Mouse (Mus musculus) ES-Bruce4 (cell line): ENCODE measurements around the gene Astn2. TPM values are rescaled to one million over a fixed set of nuclear protein-coding genes. Genes with fewer than 3 reads are reported as not detected.

Experiments
- H3K27ac ChIP-seq: 2 replicates; pipeline ENCODE4 v1.5.1; 2012; ENCODE audit warnings: low read length, inconsistent platforms; ENCODE audit not compliant: insufficient read depth
- H3K27me3 ChIP-seq: 2 replicates; pipeline ENCODE4 v1.6.1; 2012; ENCODE audit warnings: mild to moderate bottlenecking, low read length, inconsistent platforms; ENCODE audit not compliant: control insufficient read depth, poor library complexity, insufficient read depth, severe bottlenecking
- H3K36me3 ChIP-seq: 2 replicates; pipeline ENCODE4 v1.6.1; 2012; ENCODE audit warnings: inconsistent platforms, mild to moderate bottlenecking, low read length, moderate library complexity; ENCODE audit not compliant: control insufficient read depth, poor library complexity, insufficient read depth, severe bottlenecking
- H3K4me1 ChIP-seq: one replicate; pipeline ENCODE4 v1.8.1; 2011; ENCODE audit warnings: low read length; ENCODE audit not compliant: control insufficient read depth, insufficient read depth
- H3K4me3 ChIP-seq: 2 replicates; pipeline ENCODE4 v1.5.1; 2011; ENCODE audit warnings: low read depth, mild to moderate bottlenecking, low read length
- H3K9ac ChIP-seq: 2 replicates; pipeline ENCODE4 v1.6.1; 2012; ENCODE audit warnings: low read depth, mild to moderate bottlenecking, inconsistent platforms; ENCODE audit not compliant: poor library complexity, severe bottlenecking
- H3K9me3 ChIP-seq: replicated peaks from 2 replicates; pipeline ENCODE4 v1.6.1; 2012; ENCODE audit warnings: mild to moderate bottlenecking, low read length, inconsistent platforms; ENCODE audit not compliant: control insufficient read depth, poor library complexity, insufficient read depth, severe bottlenecking
- CTCF ChIP-seq: IDR thresholded peaks from one replicate; pipeline ENCODE4 v1.8.1; 2011; ENCODE audit warnings: low read depth, low read length
- EP300 ChIP-seq: IDR thresholded peaks from 2 replicates; pipeline ENCODE4 v1.6.1; 2011; ENCODE audit warnings: low read depth, low read length; ENCODE audit not compliant: insufficient read depth
- POLR2A ChIP-seq: IDR thresholded peaks from one replicate; pipeline ENCODE4 v1.8.1; 2011; ENCODE audit warnings: low read length; ENCODE audit not compliant: insufficient read depth
- polyA plus RNA-seq: library from polyadenylated mRNA; stranded (reverse); fragments of >200 nt; gene quantifications from 2 replicates; pipeline ENCODE4 v1.2.4, GENCODE M21; 2011; ENCODE audit warnings: low read depth; ENCODE audit not compliant: missing spikeins, insufficient read depth, insufficient read length

Gene Astn2
- polyA plus RNA-seq, 1 experiment, result not detected

DNA sequence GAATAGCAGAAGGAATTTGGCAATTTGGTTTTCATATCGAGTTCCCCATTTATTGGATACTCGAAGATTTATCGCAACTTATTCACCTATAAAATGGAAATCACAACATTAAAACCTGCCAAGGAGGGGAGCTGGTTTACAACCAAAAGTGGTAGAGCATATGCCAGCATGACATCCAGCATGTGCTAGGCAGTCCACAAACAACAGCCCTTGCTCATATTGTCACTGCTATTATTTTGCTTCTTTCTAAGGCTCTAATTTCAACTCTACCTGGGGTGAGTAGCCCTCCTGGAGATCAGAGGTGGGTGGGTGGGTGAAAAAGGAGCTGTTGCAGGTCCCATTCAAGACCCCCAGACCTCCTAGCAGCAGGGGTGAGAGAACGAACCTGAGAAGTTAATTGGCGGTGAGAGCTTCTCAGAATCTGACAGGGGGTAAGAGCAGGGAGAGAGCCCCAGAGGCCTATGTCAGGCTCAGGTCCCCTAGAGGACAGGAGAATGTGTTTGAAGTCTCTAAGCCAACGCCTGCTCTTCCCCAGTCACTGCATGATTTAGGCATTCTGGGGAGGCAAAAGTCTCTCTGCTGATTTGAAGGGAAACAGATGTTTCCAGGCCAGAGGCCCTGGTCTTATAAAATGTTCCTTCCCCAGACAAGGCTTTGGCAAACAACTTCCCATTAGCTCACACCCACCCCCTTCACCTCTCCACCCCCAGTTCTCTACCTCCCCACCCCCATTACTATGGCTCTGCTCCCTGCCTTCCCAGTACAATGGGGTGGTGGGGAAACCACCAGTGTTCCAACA is 1001.4 kb downstream of the Astn2 start:
- no peaks in the 10 kb centered on the region for H3K4me1 ChIP-seq
- TF ChIP-seq EP300 (no peak), CTCF (no peak), POLR2A (no peak)
- H3K4me3 ChIP-seq, result no peak overlapping the region
- H3K27ac ChIP-seq, result no peak overlapping the region
- H3K9ac ChIP-seq, result no peak overlapping the region
- H3K9me3 ChIP-seq, result 0 out of 2 replicates have a peak, but pooled peaks cover 2% of the 10 kb centered on the region
- no peaks in the 10 kb centered on the region for H3K27me3 ChIP-seq
- no peaks in the 10 kb centered on the region for H3K36me3 ChIP-seq

DNA sequence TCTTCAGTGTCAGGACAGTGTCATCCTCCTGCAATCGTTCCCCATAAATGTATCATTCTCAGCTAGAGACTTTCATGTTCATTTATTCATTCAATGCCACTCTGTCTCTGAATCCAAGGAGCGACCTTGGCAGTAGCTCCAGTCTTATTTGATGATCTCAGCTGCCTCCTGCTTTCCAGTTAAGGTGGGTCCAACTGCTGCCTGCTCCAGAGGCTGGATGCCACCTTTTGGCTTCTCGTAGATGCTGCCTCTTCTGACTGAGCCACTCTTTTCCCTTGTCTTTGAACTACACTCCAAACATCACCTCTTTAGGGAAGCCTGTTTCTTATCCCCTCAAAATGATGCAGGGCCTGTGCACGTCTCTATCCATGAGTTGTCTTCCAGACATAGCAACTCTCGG is 1002.1 kb downstream of the Astn2 start:
- Histone ChIP-seq H3K4me3 (no peak overlapping the region), H3K9me3 (no peaks in the 10 kb centered on the region), H3K9ac (no peak overlapping the region), H3K36me3 (no peaks in the 10 kb centered on the region), H3K4me1 (no peaks in the 10 kb centered on the region), H3K27me3 (no peaks in the 10 kb centered on the region), H3K27ac (no peak overlapping the region)
- TF ChIP-seq POLR2A, result no peak
- TF ChIP-seq EP300, result no peak
- TF ChIP-seq CTCF, result no peak

DNA sequence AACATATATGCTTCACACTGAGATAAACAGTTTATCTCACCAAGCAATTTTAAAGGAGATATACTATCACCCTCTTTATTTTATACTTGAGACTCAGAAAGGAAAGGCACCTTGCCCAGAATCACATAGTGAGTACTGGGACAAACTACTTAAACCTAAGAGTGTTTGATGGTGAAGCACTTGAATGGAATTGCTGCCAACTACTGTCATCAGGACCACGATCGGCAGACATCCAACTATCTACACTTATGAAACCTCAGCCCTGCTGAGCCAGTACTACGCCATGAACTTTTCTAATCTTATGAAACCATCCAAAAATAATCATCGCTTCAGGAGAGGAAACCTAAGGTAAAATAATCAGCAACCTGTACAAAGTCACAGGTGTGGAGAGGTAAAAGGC is 1005.0 kb downstream of the Astn2 start:
- Histone ChIP-seq H3K9ac (no peak overlapping the region), H3K9me3 (no peaks in the 10 kb centered on the region), H3K4me1 (no peaks in the 10 kb centered on the region), H3K4me3 (no peak overlapping the region), H3K27ac (no peak overlapping the region), H3K27me3 (no peaks in the 10 kb centered on the region), H3K36me3 (no peaks in the 10 kb centered on the region)
- no peak for TF ChIP-seq EP300
- no peak for TF ChIP-seq CTCF
- TF ChIP-seq POLR2A, result no peak

- Histone ChIP-seq H3K9ac (no peak overlapping the region), H3K9me3 (no peaks in the 10 kb centered on the region), H3K36me3 (no peaks in the 10 kb centered on the region), H3K4me1 (no peaks in the 10 kb centered on the region), H3K27ac (no peak overlapping the region), H3K27me3 (no peaks in the 10 kb centered on the region), H3K4me3 (no peak overlapping the region)
- TF ChIP-seq POLR2A (no peak), EP300 (no peak), CTCF (no peak)
Observed at GRCm38 (mm10) chr4:65396806-65397205, 1007.6 kb downstream of the Astn2 start.

GRCm38 (mm10) chr4:65391001-65391400 is 1013.4 kb downstream of the Astn2 start:
- Histone ChIP-seq H3K27ac (no peak overlapping the region), H3K4me3 (no peak overlapping the region), H3K36me3 (no peaks in the 10 kb centered on the region), H3K9ac (no peak overlapping the region), H3K27me3 (no peaks in the 10 kb centered on the region), H3K9me3 (no peaks in the 10 kb centered on the region; the same call in 1 of the 2 replicates), H3K4me1 (no peaks in the 10 kb centered on the region)
- no peak for TF ChIP-seq EP300
- TF ChIP-seq POLR2A, result no peak
- no peak for TF ChIP-seq CTCF

GRCm38 (mm10) chr4:65383070-65383469 is 1021.3 kb downstream of the Astn2 start:
- H3K9me3 ChIP-seq, result no peaks in the 10 kb centered on the region
- H3K36me3 ChIP-seq, result no peaks in the 10 kb centered on the region
- TF ChIP-seq CTCF (no peak), POLR2A (no peak), EP300 (no peak)
- no peak overlapping the region for H3K9ac ChIP-seq
- no peaks in the 10 kb centered on the region for H3K27me3 ChIP-seq
- H3K4me3 ChIP-seq, result no peak overlapping the region
- H3K4me1 ChIP-seq, result no peaks in the 10 kb centered on the region
- no peak overlapping the region for H3K27ac ChIP-seq
